Mouse (Mus musculus): ENCODE data around the gene Rora.

DNA sequence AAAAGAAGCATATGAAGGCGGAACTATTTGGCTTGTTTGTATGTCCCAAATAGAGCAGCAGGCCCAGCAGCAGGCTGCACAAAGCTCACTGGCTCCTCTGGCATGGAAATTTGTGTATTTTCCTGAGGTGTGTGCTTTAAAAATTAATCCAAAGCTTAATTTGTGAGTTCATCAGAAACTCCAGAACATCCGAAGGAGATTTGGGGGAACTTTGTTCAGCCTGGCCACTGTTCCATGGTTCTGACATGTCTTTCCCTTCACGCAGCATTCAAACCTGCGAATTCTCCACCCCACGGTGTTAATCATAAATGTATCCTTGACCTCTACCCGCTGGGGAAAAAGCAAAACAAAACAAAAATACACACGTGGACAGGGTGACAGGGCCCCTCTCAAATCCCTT is 381.9 kb downstream of the Rora start:
- TF ChIP-seq CTCF (IDR thresholded peaks at IDR 0.05; ENCODE audit: borderline replicate concordance, control insufficient read depth, extremely low read depth, insufficient read depth, low read length, poor library complexity) = no peak
- TF ChIP-seq POLR2A (IDR thresholded peaks at IDR 0.05; ENCODE audit: control insufficient read depth, extremely low read depth, insufficient read depth, low read length, poor library complexity) = no peak

All from thymus, adult 2 months (tissue).